Mouse (Mus musculus) adrenal gland, adult 8-10 months (tissue): ENCODE data around the gene Bmper. TPM values are rescaled to one million over a fixed set of nuclear protein-coding genes. Genes with fewer than 3 reads are reported as not detected.

ENCODE experiments used
- DNase-seq: peaks from one replicate; pipeline ENCODE4 v3.0.0; 2022
- total RNA-seq, 4 experiments: library from RNA; stranded (reverse); gene quantifications; 2 replicates each; pipeline ENCODE4 v1.2.4; 2022

The Bmper gene
- total RNA-seq, 4 experiments from 2014 or later: 0.66 to 1.1 (median 0.75) TPM

- DNase-seq: no peak
Measured at GRCm38 (mm10) chr9:23306226-23306625, 83.3 kb downstream of the Bmper start.

- DNase-seq: no peak
Measured at GRCm38 (mm10) chr9:23307835-23308234, 85.0 kb downstream of the Bmper start.

- no peak for DNase-seq
Measured at GRCm38 (mm10) chr9:23310953-23311352, 88.1 kb downstream of the Bmper start.

GRCm38 (mm10) chr9:23311956-23312355 lies 89.1 kb downstream of the Bmper start:
- DNase-seq: no peak

- DNase-seq: no peak
Measured at GRCm38 (mm10) chr9:23312877-23313276, 90.0 kb downstream of the Bmper start.

- DNase-seq: no peak
Measured at GRCm38 (mm10) chr9:23315631-23316330, 92.9 kb downstream of the Bmper start.

- no peak for DNase-seq
Measured at GRCm38 (mm10) chr9:23327830-23328229, 105.0 kb downstream of the Bmper start.

- DNase-seq: no peak
Measured at GRCm38 (mm10) chr9:23333041-23333622, 110.3 kb downstream of the Bmper start.

- DNase-seq: no peak
Measured at GRCm38 (mm10) chr9:23340551-23340950, 117.7 kb downstream of the Bmper start.

- DNase-seq: no peak
Measured at GRCm38 (mm10) chr9:23341246-23341645, 118.4 kb downstream of the Bmper start.

- DNase-seq: no peak
Measured at GRCm38 (mm10) chr9:23344353-23344752, 121.5 kb downstream of the Bmper start.

- DNase-seq: no peak
Measured at GRCm38 (mm10) chr9:23345093-23345844, 122.4 kb downstream of the Bmper start.

GRCm38 (mm10) chr9:23349603-23350002 lies 126.7 kb downstream of the Bmper start:
- DNase-seq: no peak

GRCm38 (mm10) chr9:23351400-23351799 lies 128.5 kb downstream of the Bmper start:
- no peak for DNase-seq

- no peak for DNase-seq
Measured at GRCm38 (mm10) chr9:23352396-23352795, 129.5 kb downstream of the Bmper start.

- DNase-seq: no peak
Measured at GRCm38 (mm10) chr9:23354201-23354820, 131.4 kb downstream of the Bmper start.

GRCm38 (mm10) chr9:23358108-23358507 lies 135.2 kb downstream of the Bmper start:
- no peak for DNase-seq

- DNase-seq: no peak
Measured at GRCm38 (mm10) chr9:23363139-23363538, 140.3 kb downstream of the Bmper start.

GRCm38 (mm10) chr9:23363540-23363939 lies 140.7 kb downstream of the Bmper start:
- no peak for DNase-seq

- DNase-seq: no peak
Measured at GRCm38 (mm10) chr9:23364047-23364446, 141.2 kb downstream of the Bmper start.

GRCm38 (mm10) chr9:23368124-23368523 lies 145.2 kb downstream of the Bmper start:
- no peak for DNase-seq

GRCm38 (mm10) chr9:23374789-23375460 lies 152.0 kb downstream of the Bmper start:
- no peak for DNase-seq
